Mouse (Mus musculus) thymus, adult 2 months (tissue): ENCODE data around the gene Tmem259.

ENCODE experiments used
- CTCF ChIP-seq: fragments of 200-500 bp; IDR thresholded peaks from 2 replicates; pipeline ENCODE4 v1.5.1; 2012; ENCODE audit warnings: mild to moderate bottlenecking, control low read depth, low read length, moderate library complexity, borderline replicate concordance; ENCODE audit not compliant: control insufficient read depth, poor library complexity, insufficient read depth; ENCODE audit errors: extremely low read depth
- POLR2A ChIP-seq: fragments of 200-500 bp; IDR thresholded peaks from 2 replicates; pipeline ENCODE4 v1.6.1; 2012; ENCODE audit warnings: mild to moderate bottlenecking, low read length, control low read depth, moderate library complexity; ENCODE audit not compliant: control insufficient read depth, poor library complexity, insufficient read depth; ENCODE audit errors: extremely low read depth

DNA sequence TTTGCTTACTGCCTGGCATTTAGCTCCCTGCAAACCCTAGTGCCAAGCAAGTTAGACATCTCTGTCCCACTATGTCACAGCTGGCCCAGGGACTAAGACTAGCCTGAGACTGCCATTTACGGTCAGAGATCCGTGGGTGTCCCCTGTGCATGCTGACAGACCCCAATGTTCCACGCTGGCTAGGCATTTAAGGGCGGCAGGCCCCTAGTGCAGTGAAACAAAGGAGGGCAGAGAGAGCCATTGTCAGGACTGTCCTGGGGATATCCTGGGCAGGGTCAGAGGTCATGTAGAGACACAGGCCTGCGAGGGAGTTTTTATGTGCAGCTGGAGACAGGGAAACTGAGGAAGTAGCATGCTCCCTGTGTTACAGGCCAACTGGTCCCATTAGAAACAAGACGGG is 50.3 kb downstream of the Tmem259 start:
- TF ChIP-seq CTCF, result no peak
- TF ChIP-seq POLR2A, result no peak
